Mouse (Mus musculus) retina, adult 2 months (tissue): Measurements from ENCODE around the gene Sntb2.
"Not testable (repeated sequence)": the region's sequence is repeated elsewhere in the genome, so short reads cannot be mapped to it uniquely, and the experiment has no call there.

Experiments used
- DNase-seq: peaks from one replicate; pipeline ENCODE4 v3.0.0-alpha.2; 2012; ENCODE audit warnings: low read depth, low spot score

Sntb2 gene

DNA sequence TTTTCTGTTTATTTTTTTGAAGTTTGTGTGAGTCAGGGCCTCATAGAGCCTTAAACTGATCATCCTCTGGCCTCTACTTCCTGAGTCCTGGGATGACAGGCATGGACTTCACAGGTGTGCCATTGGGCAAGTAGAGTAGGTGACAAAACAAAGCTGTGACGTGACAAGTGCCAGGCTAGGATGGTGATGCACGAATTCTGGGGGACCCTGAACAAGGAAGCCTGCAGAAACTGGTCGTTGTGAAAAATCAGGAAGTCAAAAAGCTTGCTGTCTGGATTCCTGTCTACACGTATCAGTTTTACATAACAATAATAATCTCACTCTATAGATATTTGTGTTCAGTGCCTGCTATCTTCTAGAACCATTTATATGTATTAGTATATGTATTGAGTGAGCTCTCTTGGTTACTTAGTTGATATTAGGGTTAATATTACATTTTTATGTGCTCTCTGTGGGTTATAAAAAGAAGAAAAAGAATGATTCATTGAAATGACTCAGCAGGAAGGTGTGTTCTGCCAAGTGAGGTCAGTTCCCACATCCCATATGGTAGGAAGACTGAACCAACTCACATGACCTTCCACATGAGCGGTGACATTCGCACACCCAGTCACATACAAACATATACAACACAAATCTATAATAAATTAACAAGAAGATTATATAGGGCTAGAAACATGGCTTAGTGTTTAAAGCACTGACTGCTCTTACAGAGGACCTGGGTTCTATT is 37.2 kb downstream of the Sntb2 start:
- DNase-seq: no peak

DNA sequence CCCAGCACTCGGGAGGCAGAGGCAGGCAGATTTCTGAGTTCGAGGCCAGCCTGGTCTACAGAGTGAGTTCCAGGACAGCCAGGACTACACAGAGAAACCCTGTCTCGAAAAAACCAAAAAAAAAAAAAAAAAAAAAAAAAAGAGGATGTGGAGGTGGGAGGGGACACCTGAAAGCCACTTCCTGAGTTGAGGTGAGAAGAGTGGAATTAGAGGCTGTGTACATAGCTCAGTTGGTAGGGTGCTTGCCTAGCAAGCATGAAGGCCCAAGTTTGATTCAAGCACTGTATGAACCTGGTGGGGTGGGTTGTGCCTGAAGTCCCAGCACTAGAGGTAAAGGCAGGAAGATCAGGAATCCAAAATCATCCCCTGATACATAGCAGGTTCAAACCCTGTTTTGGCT is 38.0 kb downstream of the Sntb2 start:
- DNase-seq: not testable (repeated sequence)

DNA sequence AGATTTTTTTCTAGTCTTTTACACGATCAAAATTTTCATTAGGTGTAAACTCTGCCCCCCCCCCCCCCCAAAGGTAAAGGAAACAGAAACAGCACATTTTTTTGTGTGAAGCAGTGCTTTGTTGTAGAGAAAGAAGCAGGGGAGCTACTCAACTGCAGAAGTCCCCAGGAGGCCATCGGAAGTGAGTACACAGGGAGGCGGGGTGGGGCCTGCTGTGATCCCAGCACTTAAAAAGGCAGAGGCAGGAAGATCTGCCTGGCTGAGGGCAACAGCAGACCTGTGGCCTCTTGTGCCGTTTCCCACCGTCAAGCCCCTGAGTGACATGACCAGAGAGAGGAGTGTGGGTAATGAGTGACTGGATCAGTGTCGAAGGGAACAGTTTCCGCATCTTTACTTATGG is 39.2 kb downstream of the Sntb2 start:
- no peak for DNase-seq

DNA sequence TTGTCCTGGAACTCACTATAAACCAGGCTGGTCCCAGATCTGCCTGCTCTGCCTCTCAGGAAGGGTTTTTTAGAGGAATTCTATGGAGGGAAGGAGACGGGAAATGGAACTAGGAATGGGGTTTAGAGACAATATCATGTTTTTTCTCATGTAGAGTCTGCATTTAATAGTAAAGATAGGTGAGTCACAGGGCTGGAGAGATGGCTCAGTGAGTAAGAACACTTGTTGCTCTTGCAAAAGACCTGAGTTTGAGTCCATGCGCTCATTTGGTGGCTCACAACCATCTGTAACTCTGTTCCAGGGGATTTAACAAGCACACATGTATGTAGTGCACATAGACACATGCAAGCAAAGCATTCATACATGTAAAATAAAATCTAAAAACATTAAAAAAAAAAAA is 40.2 kb downstream of the Sntb2 start:
- no peak for DNase-seq

DNA sequence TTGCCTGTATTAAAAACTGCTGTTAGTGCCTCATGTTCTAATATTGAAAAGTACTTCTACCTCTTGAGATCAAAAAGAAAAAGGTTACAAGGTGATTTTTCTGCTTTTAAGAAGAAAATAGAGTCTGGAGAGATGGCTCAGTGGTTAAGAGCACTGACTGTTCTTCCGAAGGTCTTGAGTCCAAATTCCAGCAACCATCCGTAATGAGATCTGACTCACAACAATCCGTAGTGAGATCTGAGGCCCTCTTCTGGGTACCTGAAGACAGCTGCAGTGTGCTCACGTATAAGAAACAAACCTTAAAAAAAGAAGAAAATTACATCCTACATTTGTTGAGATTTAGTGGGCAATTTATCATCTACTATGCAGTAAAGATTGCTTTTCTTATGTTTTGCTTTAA is 40.9 kb downstream of the Sntb2 start:
- DNase-seq: no peak

DNA sequence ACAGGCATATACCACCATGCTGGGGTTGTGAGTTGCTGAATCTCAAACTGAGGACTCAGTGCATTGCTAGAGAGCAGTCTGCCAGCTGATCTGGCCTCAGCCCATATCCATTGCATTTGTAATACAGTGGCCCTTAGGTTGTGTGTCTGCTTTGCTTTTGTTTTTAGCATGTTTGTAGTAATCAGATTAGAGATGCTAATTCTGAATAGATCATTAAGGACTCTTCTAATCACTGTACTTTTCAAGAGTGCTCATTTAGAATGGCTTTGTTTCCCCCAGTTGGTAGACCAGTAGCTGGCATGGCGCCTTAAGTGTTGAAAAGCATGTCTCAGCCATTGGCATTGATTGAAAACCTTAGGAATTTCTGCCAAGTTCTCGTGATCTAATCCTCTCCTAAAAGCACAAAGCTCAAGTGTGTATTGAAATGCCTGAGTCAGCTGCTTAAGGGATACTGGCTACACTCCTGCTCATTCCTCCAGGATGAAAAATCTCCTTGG is 43.3 kb downstream of the Sntb2 start:
- peak; percentile 41 for DNase-seq

DNA sequence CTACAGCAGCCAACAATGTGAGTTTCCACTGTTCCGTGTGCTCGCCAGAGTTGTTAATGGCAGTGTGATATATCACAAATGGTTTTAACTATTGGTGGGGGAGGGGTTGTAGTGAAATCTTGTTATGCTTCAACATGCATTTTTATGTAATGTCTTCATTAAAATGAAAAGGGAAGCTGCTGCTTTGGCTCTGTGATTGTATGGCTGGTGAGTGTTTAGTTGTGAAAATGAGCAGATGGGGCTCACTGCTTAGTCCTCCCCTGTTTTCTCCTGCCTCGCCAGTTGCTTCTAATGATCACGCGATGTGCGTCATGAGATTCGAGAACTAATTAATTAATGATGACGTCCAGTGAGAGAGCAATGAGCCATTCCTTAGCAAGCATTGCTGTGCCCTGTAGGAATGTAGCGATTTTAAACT is 49.9 kb downstream of the Sntb2 start:
- no peak for DNase-seq

DNA sequence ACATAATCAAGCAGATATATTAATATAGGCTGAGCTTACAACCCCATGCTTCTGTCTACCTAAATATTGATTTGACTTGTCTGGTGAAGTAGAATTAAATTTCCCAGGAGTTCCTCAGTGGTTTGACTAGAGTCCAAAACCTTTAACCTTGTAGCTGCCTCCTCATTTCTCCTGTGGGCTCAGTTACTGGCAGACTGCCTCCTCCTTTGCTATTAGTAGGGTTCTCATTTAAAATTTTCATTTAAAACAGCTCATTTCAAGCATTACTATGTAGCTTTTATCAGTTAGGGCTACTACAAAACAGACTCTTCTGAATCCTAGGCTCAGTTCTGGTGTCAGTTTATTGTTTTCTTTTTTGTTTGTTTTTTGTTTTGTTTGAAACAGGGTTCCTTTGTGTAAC is 50.4 kb downstream of the Sntb2 start:
- DNase-seq: no peak

DNA sequence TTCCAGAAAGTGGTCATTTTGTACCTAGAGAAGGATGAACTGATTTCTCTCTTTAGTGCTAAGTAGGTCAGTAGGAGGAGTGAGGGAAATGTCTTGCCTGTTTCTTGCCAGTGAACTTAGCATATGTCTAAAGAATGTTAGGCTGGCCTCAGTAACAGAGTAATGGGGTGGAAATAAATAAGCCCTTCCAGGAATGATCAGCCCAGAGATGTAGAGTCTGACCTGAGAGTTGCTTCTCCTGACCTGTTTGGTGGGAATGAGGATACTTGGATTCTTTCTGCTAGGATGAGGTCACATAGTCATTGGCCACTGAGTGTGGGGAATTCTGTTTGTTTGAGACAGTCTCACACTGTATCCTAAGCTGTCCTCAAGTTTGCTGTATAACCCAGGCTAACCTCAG is 52.0 kb downstream of the Sntb2 start:
- DNase-seq: no peak

DNA sequence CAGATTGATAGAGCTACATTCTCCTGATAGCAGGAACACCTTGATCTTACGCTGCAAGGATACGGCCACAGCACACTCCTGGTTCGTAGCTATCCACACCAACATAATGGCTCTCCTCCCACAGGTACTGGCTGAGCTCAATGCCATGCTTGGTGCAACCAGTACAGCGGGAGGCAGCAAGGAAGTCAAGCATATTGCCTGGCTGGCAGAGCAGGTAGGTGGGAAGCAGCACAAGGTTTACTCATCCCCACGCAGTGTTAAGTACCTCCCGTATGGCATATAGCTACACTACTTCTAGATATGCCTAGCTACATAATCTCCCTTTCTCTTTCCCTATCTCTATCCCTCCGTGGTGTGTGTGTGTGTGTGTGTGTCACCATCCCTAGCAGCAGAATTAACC is 55.8 kb downstream of the Sntb2 start:
- DNase-seq: no peak

DNA sequence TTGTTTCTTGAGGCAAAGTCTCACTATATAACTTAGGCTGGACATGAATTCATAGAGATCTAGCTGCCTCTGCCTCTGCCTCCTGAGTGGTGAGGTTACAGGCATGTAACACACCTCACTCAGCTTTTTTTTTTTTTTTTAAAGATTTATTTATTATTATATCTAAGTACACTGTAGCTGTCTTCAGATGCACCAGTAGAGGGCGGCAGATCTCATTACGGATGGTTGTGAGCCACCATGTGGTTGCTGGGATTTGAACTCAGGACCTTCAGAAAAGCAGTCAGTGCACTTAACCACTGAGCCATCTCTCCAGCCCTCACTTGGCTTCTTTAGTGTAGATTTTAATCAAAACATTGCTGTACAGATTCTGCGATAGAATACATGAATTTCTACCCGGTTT is 60.8 kb downstream of the Sntb2 start:
- not testable (repeated sequence) for DNase-seq

DNA sequence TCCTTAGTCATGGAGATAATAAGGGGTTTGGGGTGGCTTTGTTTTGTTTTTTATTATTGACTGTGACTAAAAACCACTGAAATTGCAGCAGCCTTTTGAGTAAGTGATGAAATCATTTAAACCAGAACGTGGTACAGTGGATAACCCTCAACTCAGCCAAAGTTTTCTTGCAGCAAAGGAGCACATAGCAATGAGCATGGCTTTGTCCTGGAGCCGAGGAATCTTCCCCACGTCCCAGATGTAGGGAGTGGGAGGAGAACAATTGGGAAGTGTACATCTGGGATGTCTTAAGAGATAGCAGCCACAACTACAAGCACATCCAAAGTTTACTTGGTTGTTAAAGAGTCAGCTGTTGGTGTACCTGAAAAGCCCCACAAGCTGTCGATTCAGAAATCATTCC is 61.9 kb downstream of the Sntb2 start:
- DNase-seq: no peak

DNA sequence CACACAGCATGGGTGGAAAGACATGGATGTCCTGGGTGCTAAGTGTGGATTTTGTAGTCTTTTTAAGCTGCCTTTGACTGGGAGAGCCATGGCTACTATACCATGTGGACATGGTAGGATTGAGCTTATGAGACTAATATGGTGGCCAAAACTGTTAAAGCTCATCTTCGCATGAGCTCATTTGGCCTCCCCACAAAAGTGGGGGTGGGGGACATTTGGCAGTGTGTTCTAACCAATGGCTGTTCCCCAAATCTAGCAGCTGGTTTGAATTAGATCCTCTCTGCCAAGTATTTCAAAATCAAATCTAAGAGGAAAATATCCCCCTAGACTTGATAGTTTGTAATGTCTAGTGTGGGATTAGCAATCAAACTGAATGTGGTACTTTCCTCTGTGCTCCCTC is 63.5 kb downstream of the Sntb2 start:
- no peak for DNase-seq

DNA sequence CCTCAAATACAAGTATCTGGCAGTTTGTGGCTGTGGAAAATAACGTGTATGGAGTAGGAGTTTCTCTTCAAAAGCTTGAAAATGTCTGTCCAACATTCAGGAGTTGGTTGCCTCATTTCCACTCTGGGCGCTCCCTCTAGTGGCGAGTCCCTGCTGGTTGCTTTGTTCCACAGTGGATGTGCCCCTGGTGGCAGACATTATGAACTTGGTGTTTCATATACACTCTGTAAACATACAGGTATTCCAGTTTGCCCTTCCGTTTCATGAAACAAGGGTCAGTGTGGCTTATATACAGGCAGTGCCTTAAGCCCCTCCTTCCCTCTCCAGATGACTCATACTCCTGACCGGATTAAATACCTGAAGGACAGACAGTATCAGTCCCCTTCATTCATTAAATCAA is 67.0 kb downstream of the Sntb2 start:
- peak; percentile 68 for DNase-seq

DNA sequence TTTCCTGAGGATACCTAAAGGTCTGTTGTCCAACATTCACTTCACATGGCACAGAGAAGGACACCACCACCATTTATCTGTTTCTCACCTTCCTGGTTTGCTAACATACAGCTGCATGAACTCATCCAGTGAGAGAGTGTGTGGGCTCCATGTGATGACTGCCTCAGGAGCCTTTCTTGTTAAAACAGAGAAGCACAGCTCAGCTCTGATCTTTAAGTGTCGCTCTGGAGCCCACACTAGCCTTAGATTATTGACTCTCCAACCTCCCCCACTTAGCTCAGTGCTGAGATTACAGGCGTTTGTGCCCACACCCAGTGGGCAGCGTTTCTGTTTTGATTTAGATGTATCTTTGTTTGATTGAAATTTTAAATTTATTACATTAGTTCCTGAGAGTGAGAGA is 72.2 kb downstream of the Sntb2 start:
- DNase-seq: no peak

DNA sequence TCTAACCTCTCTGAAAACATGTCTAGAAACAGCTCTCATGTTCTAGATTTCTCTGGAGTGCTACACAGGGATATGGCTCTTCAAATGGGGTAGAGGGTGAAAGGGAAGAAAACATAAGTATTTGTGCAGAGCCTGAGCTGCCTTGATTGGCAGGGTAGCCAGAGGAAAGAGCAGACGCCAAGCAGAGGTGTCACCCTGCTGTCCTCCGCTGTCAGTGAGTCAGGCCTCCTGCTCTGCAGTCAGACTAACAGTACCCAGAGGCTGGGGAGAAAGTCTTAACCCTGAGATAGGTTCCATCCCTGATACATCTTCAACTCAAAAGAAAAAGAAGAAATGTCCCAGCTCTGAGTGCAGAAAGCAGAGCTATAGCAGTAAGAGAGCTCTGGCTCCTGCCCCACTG is 77.1 kb downstream of the Sntb2 start:
- no peak for DNase-seq

DNA sequence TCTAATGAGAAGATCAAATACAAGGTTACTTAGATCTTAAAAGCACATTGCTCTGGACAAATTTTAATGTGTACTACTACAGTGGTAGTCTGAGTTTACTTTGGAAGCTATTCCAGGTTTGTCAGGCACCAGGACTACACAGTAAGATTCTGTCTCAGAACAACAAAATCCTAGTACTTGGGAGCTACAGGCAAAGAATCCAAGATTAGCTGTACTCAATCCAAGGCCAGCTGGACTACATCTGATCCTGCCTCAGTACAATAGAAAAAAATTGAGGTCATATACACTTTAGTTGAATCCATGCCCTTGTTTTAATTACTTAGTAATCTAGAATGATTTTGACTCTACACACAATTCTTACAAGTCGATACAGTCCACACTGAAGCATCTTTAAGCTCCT is 79.4 kb downstream of the Sntb2 start:
- DNase-seq: no peak

DNA sequence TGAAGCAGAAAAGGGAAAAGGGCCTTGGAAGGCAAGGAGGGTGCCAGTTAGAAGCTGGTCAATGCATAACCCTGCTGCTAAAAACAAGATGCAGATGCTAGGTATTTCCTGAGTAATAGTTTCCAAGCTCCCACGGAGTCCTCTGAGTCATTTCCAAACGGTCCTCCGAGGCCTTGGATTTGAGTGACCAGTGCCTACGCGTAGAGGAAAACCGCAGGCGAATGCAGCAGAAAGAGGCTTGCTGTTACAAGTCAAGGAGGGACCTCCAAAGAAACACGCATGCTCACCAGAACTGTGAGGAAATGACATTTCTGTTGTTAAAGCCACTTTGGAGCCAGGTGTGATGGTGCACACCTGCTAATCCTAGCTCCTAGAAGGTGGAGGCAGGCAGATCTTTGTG is 87.9 kb downstream of the Sntb2 start:
- no peak for DNase-seq

DNA sequence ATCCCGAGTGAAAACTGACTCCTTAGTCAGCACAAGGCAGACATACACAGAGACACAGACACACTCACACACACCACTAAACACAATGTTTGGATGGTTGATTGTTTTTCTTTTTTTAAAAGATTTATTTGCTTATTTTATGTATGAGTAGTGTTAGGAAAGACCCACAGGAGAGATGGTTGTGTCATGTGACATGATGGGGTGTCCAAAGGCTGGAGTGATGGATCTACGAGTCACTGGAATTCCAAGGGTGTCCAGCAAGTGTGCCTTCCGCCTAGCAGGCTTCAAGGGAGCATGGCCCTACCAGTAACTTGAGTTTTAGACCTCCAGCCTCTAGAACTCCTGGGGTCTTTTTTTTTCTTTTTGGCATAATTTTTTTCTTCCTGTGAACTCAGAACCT is 93.8 kb downstream of the Sntb2 start:
- DNase-seq: no peak

DNA sequence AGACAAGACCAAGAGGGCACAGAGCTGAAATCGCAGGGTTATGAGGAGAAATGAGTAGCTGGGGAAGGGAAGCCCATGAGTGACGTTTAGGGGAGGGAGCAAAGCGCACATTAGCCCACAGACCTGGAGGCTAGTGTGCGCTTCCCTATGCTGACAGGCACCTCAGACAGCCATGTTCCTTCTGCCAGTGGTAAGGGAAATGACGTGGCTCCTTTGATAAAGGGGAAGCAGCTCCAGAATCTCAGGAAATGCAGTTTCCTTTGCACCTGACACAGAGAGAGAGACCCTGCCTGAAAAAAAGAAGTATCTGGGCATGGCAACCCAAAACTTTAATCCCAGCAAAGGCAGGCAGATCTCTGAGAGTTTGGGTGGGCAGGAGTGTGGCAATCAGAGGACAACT is 94.5 kb downstream of the Sntb2 start:
- no peak for DNase-seq

DNA sequence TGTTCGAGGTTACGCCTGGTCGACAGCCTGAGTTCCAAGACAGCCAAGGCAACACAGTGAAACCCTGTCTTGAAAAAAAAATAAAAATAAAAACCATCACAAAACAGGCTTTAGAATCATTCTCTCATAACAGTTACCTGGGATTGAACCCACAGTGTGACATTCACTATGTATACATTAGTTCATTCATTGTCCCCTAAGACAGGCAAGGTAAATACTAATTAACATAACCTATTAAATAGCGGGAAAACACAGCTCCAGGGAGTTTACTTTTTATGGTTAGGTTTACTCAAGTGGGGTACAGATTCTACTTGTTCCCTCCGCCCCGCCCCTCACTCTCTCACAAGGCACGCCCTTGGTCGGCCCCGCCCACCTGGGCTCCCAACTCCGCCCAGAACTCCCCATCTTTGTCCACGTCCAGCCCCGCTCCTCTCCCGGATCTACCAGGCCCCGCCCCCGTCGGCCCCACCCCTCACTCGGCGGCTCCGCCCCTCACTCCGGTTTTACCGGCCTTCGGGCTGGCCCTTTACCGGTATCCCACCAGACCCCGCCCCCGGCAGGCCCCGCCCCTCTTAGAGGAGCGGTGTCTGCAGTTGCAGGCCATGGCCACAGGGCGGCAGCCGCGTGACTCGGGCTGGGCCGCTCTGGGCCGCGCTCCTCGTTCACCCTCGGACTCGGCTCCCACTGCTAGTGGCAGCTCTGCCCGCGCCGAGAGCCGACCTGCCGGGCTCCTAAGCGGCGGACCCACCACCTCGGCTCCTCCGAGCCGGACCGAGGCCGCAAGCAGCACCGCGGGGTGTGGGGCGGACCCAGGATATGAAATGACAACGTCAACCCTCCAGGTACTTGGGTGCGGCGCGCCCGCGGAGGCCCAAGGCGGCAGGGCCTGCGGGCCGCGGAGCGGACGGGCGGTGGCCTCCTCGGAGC is 95.4 kb downstream of the Sntb2 start, which contains the start of gene Vps4a:
Vps4a (plus strand) TSS at position 573 of the 927 bp plus-strand sequence.
- peak; percentile 85 for DNase-seq

DNA sequence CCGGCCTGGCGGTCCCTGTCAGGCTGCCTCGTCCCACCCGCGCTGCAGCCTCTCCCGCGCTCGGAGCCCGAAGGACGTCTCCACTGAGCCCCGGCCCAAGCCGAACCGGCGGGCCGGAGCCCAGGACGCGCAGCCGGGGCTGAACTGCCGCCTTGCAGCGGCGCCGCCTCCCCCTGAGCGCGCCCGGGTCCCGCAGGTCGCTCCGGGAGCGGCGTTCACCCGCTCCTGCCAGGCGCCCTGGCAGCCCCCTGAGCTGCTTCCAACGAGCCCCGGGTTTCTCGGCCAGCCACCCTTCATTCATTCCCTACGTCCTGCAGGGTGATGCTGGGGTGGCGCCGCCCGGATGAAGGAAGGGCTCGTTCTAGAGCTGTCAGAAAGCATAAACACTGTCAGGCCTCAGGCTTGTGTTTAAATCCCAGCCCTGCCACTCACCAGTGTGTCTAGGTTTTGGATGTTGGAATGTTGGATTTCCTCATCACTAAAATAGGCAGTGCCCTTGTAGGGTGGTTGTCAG is 96.1 kb downstream of the Sntb2 start:
- no peak for DNase-seq

DNA sequence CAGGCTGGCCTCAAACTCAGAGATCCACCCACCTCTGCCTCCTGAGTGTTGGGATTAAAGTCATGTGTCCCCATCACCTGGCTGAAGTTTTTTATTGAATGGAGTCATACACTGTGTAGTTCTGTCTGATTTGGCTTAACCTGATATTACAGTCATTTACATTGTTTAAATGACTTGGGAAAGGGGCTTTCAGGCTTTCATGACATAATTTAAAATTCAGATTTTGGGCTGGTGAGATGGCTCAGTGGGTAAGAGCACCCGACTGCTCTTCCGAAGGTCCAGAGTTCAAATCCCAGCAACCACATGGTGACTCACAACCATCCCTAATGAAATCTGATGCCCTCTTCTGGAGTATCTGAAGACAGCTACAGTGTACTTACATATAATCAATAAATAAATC is 98.1 kb downstream of the Sntb2 start:
- DNase-seq: not testable (repeated sequence)
